Mouse (Mus musculus): ENCODE results near the gene Olfr1360.
A peak's percentile ranks its signal among the peaks of the same experiment; 100 is the strongest.
"Not testable (repeated sequence)": the region's sequence is repeated elsewhere in the genome, so short reads cannot be mapped to it uniquely, and the experiment has no call there.

Olfr1360 gene

GRCm38 (mm10) chr13:21677305-21677704, at the start of gene Olfr1360:
Olfr1360 (minus strand) TSS chr13:21677405.
- no peak for DNase-seq

GRCm38 (mm10) chr13:21722993-21723836, 46.0 kb upstream of the Olfr1360 start:
- DNase-seq: no peak

GRCm38 (mm10) chr13:21722373-21722925, 45.2 kb upstream of the Olfr1360 start:
- DNase-seq: no peak

GRCm38 (mm10) chr13:21721757-21722372, 44.7 kb upstream of the Olfr1360 start, which contains the start of gene Hist1h2bm:
Hist1h2bm (plus strand) TSS chr13:21722044.
- DNase-seq: peak; percentile 11 to 52

- DNase-seq: not testable (repeated sequence)
Observed at GRCm38 (mm10) chr13:21721107-21721756, 44.0 kb upstream of the Olfr1360 start.

- DNase-seq: no peak
Observed at GRCm38 (mm10) chr13:21718381-21719080, 41.3 kb upstream of the Olfr1360 start.

GRCm38 (mm10) chr13:21717397-21718357, 40.5 kb upstream of the Olfr1360 start, which contains the start of gene Hist1h3h:
Hist1h3h (plus strand) TSS chr13:21717659.
- peak; percentile 41 to 46 for DNase-seq

- DNase-seq: not testable (repeated sequence)
Observed at GRCm38 (mm10) chr13:21716540-21717391, 39.6 kb upstream of the Olfr1360 start.

GRCm38 (mm10) chr13:21715864-21716539, 38.8 kb upstream of the Olfr1360 start, which contains the start of the genes Hist1h2bl and Hist1h2ai:
Hist1h2bl (minus strand) TSS chr13:21716143.
Hist1h2ai (plus strand) TSS chr13:21716422.
- DNase-seq: peak; percentile 54 to 71

- no peak for DNase-seq
Observed at GRCm38 (mm10) chr13:21715131-21715863, 38.1 kb upstream of the Olfr1360 start.

- peak; percentile 37 to 66 for DNase-seq
Observed at GRCm38 (mm10) chr13:21714725-21715124, 37.5 kb upstream of the Olfr1360 start.

GRCm38 (mm10) chr13:21711698-21712097, 34.5 kb upstream of the Olfr1360 start:
- DNase-seq: no peak

GRCm38 (mm10) chr13:21710821-21711525, 33.8 kb upstream of the Olfr1360 start:
- peak; percentile 60 to 80 for DNase-seq

GRCm38 (mm10) chr13:21710031-21710711, 33.0 kb upstream of the Olfr1360 start:
- peak; percentile 73 to 87 for DNase-seq

GRCm38 (mm10) chr13:21706669-21707068, 29.5 kb upstream of the Olfr1360 start:
- no peak for DNase-seq

GRCm38 (mm10) chr13:21697811-21698210, 20.6 kb upstream of the Olfr1360 start, which contains the start of gene Olfr1359:
Olfr1359 (plus strand) TSS chr13:21698111.
- DNase-seq: no peak

- no peak for DNase-seq
Observed at GRCm38 (mm10) chr13:21663286-21663685, 13.9 kb downstream of the Olfr1360 start, which contains the start of gene Olfr1361. Olfr1361 (minus strand) TSS chr13:21663386.

All from kidney, adult 8-10 months (tissue).